ENCODE assay signal across 32 mouse cellular contexts in the genomic region with DNA sequence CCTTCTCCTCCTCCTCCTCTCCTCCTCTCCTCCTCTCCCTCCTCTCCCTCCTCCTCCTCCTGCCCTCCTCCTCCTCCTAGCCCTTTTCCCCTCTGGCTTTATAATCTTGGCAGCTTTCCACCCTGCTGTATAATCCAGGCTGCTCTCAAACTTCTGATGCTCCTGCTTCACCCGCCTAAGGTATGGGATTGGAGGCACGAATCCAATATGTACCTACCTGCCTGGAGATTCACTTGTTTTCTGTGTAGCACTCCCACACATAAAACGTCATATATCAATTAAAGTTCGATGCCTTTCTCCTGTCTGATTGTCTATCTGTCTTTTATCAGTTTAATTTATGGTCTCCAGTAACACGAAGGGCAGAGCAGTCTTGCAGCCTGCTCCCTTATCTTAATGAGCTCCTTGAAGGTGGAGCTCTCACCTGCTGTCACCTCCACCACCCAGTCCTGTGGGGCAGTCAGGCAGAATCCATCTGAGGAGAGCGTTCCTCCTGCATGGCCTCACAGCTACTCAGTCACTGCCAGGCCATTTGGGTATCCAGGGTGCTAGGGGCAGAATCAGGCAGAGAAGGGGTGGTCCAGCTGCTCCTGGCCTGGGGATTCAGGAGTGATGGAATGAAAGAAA. TPM values are rescaled to one million over a fixed set of nuclear protein-coding genes. Genes with fewer than 3 reads are reported as not detected.
DNase-seq lines count a peak whose midpoint lies in the region; ATAC-seq and TF ChIP-seq lines count a peak whose summit lies in the region.
"Had no signal": no experiment of that assay in that cellular context is flagged by ENCODE, and none has a peak within 500 bp of the region (broad histone marks: within the 10 kb centered on the region; RNA-seq: fewer than 3 reads in every experiment).

No protein-coding gene starts in this region.

- DNase-seq in forebrain, postnatal 0 days, result no peak
- peak; percentile 51 for DNase-seq in lung, embryonic 14.5 days
- no peak for DNase-seq in lung, postnatal 36 days
- no peak for DNase-seq in intestine, embryonic 14.5 days (ENCODE audit: low spot score)
- no peak for DNase-seq in thymus, postnatal 0 days (ENCODE audit: low spot score)
- DNase-seq: adrenal gland, adult 8-10 months; gastrocnemius, postnatal 25 days; heart, adult 2 months; heart, postnatal 14 days; kidney, postnatal 4 days; layer of hippocampus, postnatal 36 days; left cerebral cortex, postnatal 4 days; lung, adult 18-20 months; lung, postnatal 14 days; right cerebral cortex, postnatal 4 days; thymus, adult 18-20 months; thymus, postnatal 36 days had no signal

- no peak overlapping the region for H3K4me3 ChIP-seq in forebrain, embryonic 12.5 days (replicated peaks)
- no peak overlapping the region for H3K4me3 ChIP-seq in forebrain, postnatal 0 days (ENCODE audit: low read depth, low read length)
- H3K4me3 ChIP-seq in lung, embryonic 14.5 days (ENCODE audit: low read depth, low read length), result no peak overlapping the region
- H3K4me3 ChIP-seq in intestine, embryonic 14.5 days (ENCODE audit: low read depth, low read length), result no peak overlapping the region
- H3K4me3 ChIP-seq: heart, adult 2 months; hindbrain, embryonic 10.5 days; hindbrain, embryonic 15.5 days; kidney, embryonic 15.5 days; liver, embryonic 12.5 days had no signal

- no peak for ATAC-seq in forebrain, embryonic 12.5 days (ENCODE audit: low FRiP score)
- ATAC-seq in forebrain, postnatal 0 days, result no peak
- no peak for ATAC-seq in lung, embryonic 14.5 days (ENCODE audit: insufficient read depth)
- peak; percentile 76 for ATAC-seq in intestine, embryonic 14.5 days (replicated peaks; ENCODE audit: low FRiP score, low TSS enrichment, low read depth)
- ATAC-seq in megakaryocyte-erythroid progenitor cell, adult 5-6 weeks (replicated peaks; ENCODE audit: low FRiP score, low TSS enrichment, poor library complexity, severe bottlenecking), result peak; percentile 31; the same call in 1 of the 2 replicates
- ATAC-seq in granulocyte monocyte progenitor cell, adult 5-6 weeks (replicated peaks; ENCODE audit: poor library complexity, severe bottlenecking), result no peak
- ATAC-seq: inflammation-experienced regulatory T-cells, adult 6 months; liver, embryonic 12.5 days; midbrain, embryonic 16.5 days had no signal

- no peaks in the 10 kb centered on the region for H3K27me3 ChIP-seq in forebrain, embryonic 12.5 days
- no peaks in the 10 kb centered on the region for H3K27me3 ChIP-seq in forebrain, postnatal 0 days (ENCODE audit: insufficient read depth, low read length)
- no peaks in the 10 kb centered on the region for H3K27me3 ChIP-seq in lung, embryonic 14.5 days (ENCODE audit: insufficient read depth, low read length)
- H3K27me3 ChIP-seq in intestine, embryonic 14.5 days (replicated peaks; ENCODE audit: control insufficient read depth, insufficient read depth, low read length), result no peaks in the 10 kb centered on the region
- H3K27me3 ChIP-seq: hindbrain, embryonic 15.5 days; kidney, embryonic 15.5 days had no signal

- no peaks in the 10 kb centered on the region for H3K4me1 ChIP-seq in forebrain, embryonic 12.5 days
- H3K4me1 ChIP-seq in forebrain, postnatal 0 days (ENCODE audit: insufficient read depth), result no peaks in the 10 kb centered on the region
- H3K4me1 ChIP-seq in lung, embryonic 14.5 days (ENCODE audit: insufficient read depth), result 0 out of 2 replicates have a peak, but pooled peaks cover 3% of the 10 kb centered on the region
- peaks cover 5% of the 10 kb centered on the region; the same call in 1 of the 2 replicates for H3K4me1 ChIP-seq in intestine, embryonic 14.5 days (replicated peaks; ENCODE audit: control insufficient read depth, insufficient read depth, low read length)
- H3K4me1 ChIP-seq: hindbrain, embryonic 10.5 days; hindbrain, embryonic 15.5 days; liver, embryonic 12.5 days had no signal

- WGBS in forebrain, embryonic 12.5 days, result 76% methylated on average over 6 of the region's 6 CpGs
- WGBS in forebrain, postnatal 0 days, result 55% methylated on average over 6 of the region's 6 CpGs
- WGBS in lung, embryonic 14.5 days, result 19% methylated on average over 6 of the region's 6 CpGs
- WGBS in intestine, embryonic 14.5 days, result 17% methylated on average over 6 of the region's 6 CpGs

- H3K4me2 ChIP-seq in forebrain, embryonic 12.5 days, result no peak overlapping the region
- H3K4me2 ChIP-seq in forebrain, postnatal 0 days (ENCODE audit: low read depth), result no peak overlapping the region
- H3K4me2 ChIP-seq in lung, embryonic 14.5 days, result no peak overlapping the region
- no peak overlapping the region for H3K4me2 ChIP-seq in intestine, embryonic 14.5 days (ENCODE audit: low read length)
- H3K4me2 ChIP-seq: hindbrain, embryonic 15.5 days; kidney, embryonic 15.5 days; liver, embryonic 12.5 days had no signal

- H3K9ac ChIP-seq in forebrain, embryonic 12.5 days, result no peak overlapping the region
- H3K9ac ChIP-seq in forebrain, postnatal 0 days, result no peak overlapping the region
- no peak overlapping the region for H3K9ac ChIP-seq in lung, embryonic 14.5 days
- no peak overlapping the region for H3K9ac ChIP-seq in intestine, embryonic 14.5 days (ENCODE audit: low read length)
- H3K9ac ChIP-seq: hindbrain, embryonic 15.5 days; kidney, embryonic 15.5 days; liver, embryonic 12.5 days had no signal

- no peaks in the 10 kb centered on the region for H3K9me3 ChIP-seq in forebrain, embryonic 12.5 days
- no peaks in the 10 kb centered on the region for H3K9me3 ChIP-seq in forebrain, postnatal 0 days (ENCODE audit: low read length)
- no peaks in the 10 kb centered on the region for H3K9me3 ChIP-seq in lung, embryonic 14.5 days (ENCODE audit: low read depth, low read length)
- no peaks in the 10 kb centered on the region for H3K9me3 ChIP-seq in intestine, embryonic 14.5 days (ENCODE audit: control insufficient read depth, low read length)
- H3K9me3 ChIP-seq: G1E; hindbrain, embryonic 10.5 days; hindbrain, embryonic 15.5 days; kidney, embryonic 15.5 days; liver, embryonic 12.5 days had no signal

- peak overlapping the region; percentile 36; the same call in 1 of the 2 replicates for H3K27ac ChIP-seq in forebrain, embryonic 12.5 days
- H3K27ac ChIP-seq in forebrain, postnatal 0 days (ENCODE audit: low read depth, low read length), result no peak overlapping the region
- no peak overlapping the region for H3K27ac ChIP-seq in lung, embryonic 14.5 days (ENCODE audit: low read depth)
- H3K27ac ChIP-seq in intestine, embryonic 14.5 days (ENCODE audit: low read depth), result no peak overlapping the region
- H3K27ac ChIP-seq: heart, adult 2 months; hindbrain, embryonic 10.5 days; hindbrain, embryonic 15.5 days; kidney, embryonic 15.5 days; liver, embryonic 12.5 days had no signal

- no peaks in the 10 kb centered on the region for H3K36me3 ChIP-seq in forebrain, embryonic 12.5 days (replicated peaks)
- no peaks in the 10 kb centered on the region for H3K36me3 ChIP-seq in forebrain, postnatal 0 days (ENCODE audit: insufficient read depth)
- H3K36me3 ChIP-seq in lung, embryonic 14.5 days (ENCODE audit: insufficient read depth), result no peaks in the 10 kb centered on the region
- no peaks in the 10 kb centered on the region for H3K36me3 ChIP-seq in intestine, embryonic 14.5 days (ENCODE audit: control insufficient read depth, insufficient read depth, low read length)
- H3K36me3 ChIP-seq: G1E; hindbrain, embryonic 10.5 days; hindbrain, embryonic 15.5 days; kidney, embryonic 15.5 days; liver, embryonic 12.5 days had no signal

- TF ChIP-seq CTCF in forebrain, postnatal 0 days (IDR thresholded peaks at IDR 0.05; ENCODE audit: low read depth), result no peak
- TF ChIP-seq CTCF in lung, embryonic 14.5 days (IDR thresholded peaks at IDR 0.05; ENCODE audit: low read depth), result no peak

RNA-seq across cellular contexts. Expression of a gene that starts 33.3 kb away (rescaled TPM):
- 1.3 TPM in 2 replicates for polyA plus RNA-seq in forebrain, embryonic 12.5 days (2016; fragmentation: Nextera tagmentation; extraction: Ambion mirVana)
- total RNA-seq in forebrain, postnatal 0 days (2014; rRNA removed), result 0.08 TPM in 1 of 2 replicates, not detected in the other
- 0.21 and 0.31 TPM in 2 replicates for polyA plus RNA-seq in forebrain, postnatal 0 days (2015; fragmentation: Nextera tagmentation; extraction: Ambion mirVana)
- polyA plus RNA-seq in lung, embryonic 14.5 days (2014; fragmentation: Nextera tagmentation; extraction: Ambion mirVana), result 12.3 and 13.5 TPM in 2 replicates
- polyA plus RNA-seq in intestine, embryonic 14.5 days (2014; fragmentation: Nextera tagmentation; extraction: Ambion mirVana), result 160 and 169 TPM in 2 replicates
- not detected in 2 replicates for total RNA-seq in megakaryocyte-erythroid progenitor cell, adult 5-6 weeks (2014; fragmentation: Nextera tagmentation)
- not detected in 2 replicates for total RNA-seq in megakaryocyte-erythroid progenitor cell, adult 5-6 weeks (2017)
- not detected in 2 replicates for total RNA-seq in granulocyte monocyte progenitor cell, adult 5-6 weeks (2014; fragmentation: Nextera tagmentation)
- not detected in 2 replicates for total RNA-seq in granulocyte monocyte progenitor cell, adult 5-6 weeks (2017)
- 4.4 and 5.0 TPM in 2 replicates for polyA plus RNA-seq in thymus, postnatal 0 days (2015; fragmentation: Nextera tagmentation; extraction: Ambion mirVana)
- total RNA-seq: G1E; heart, adult 2 months; layer of hippocampus, postnatal 36 days; megakaryocyte, adult 5-6 weeks had no signal
- polyA plus RNA-seq: G1E; inflammation-experienced regulatory T-cells, adult 6 months had no signal

RNA-seq across cellular contexts. Expression of a gene that starts 57.6 kb away (rescaled TPM):
- not detected in 2 replicates for polyA plus RNA-seq in forebrain, embryonic 12.5 days (2016; fragmentation: Nextera tagmentation; extraction: Ambion mirVana)
- 5.9 and 11.2 TPM in 2 replicates for total RNA-seq in forebrain, postnatal 0 days (2014; rRNA removed)
- 5.3 and 7.6 TPM in 2 replicates for polyA plus RNA-seq in forebrain, postnatal 0 days (2015; fragmentation: Nextera tagmentation; extraction: Ambion mirVana)
- not detected in 2 replicates for polyA plus RNA-seq in lung, embryonic 14.5 days (2014; fragmentation: Nextera tagmentation; extraction: Ambion mirVana)
- 0.35 and 0.50 TPM in 2 replicates for polyA plus RNA-seq in intestine, embryonic 14.5 days (2014; fragmentation: Nextera tagmentation; extraction: Ambion mirVana)
- total RNA-seq in megakaryocyte-erythroid progenitor cell, adult 5-6 weeks (2014; fragmentation: Nextera tagmentation), result not detected in 2 replicates
- not detected in 2 replicates for total RNA-seq in megakaryocyte-erythroid progenitor cell, adult 5-6 weeks (2017)
- total RNA-seq in granulocyte monocyte progenitor cell, adult 5-6 weeks (2014; fragmentation: Nextera tagmentation), result not detected in 2 replicates
- total RNA-seq in granulocyte monocyte progenitor cell, adult 5-6 weeks (2017), result not detected in 2 replicates
- 0.09 and 0.13 TPM in 2 replicates for polyA plus RNA-seq in thymus, postnatal 0 days (2015; fragmentation: Nextera tagmentation; extraction: Ambion mirVana)
- total RNA-seq: megakaryocyte, adult 5-6 weeks; neutrophil, adult 5-6 weeks had no signal
- polyA plus RNA-seq: embryonic facial prominence, embryonic 11.5 days; G1E; heart, embryonic 14.5 days; hindbrain, embryonic 10.5 days; inflammation-experienced regulatory T-cells, adult 6 months; kidney, embryonic 15.5 days; liver, embryonic 12.5 days; neural tube, embryonic 11.5 days had no signal

RNA-seq across cellular contexts. Expression of a gene that starts 58.8 kb away (rescaled TPM):
- 93.0 and 97.7 TPM in 2 replicates for polyA plus RNA-seq in forebrain, embryonic 12.5 days (2016; fragmentation: Nextera tagmentation; extraction: Ambion mirVana)
- total RNA-seq in forebrain, postnatal 0 days (2014; rRNA removed), result 61.6 and 63.9 TPM in 2 replicates
- polyA plus RNA-seq in forebrain, postnatal 0 days (2015; fragmentation: Nextera tagmentation; extraction: Ambion mirVana), result 43.5 and 49.2 TPM in 2 replicates
- 96.6 and 99.2 TPM in 2 replicates for polyA plus RNA-seq in lung, embryonic 14.5 days (2014; fragmentation: Nextera tagmentation; extraction: Ambion mirVana)
- 129 and 132 TPM in 2 replicates for polyA plus RNA-seq in intestine, embryonic 14.5 days (2014; fragmentation: Nextera tagmentation; extraction: Ambion mirVana)
- total RNA-seq in megakaryocyte-erythroid progenitor cell, adult 5-6 weeks (2014; fragmentation: Nextera tagmentation), result 29.7 and 53.8 TPM in 2 replicates
- 19.1 and 22.6 TPM in 2 replicates for total RNA-seq in megakaryocyte-erythroid progenitor cell, adult 5-6 weeks (2017)
- 118 and 165 TPM in 2 replicates for total RNA-seq in granulocyte monocyte progenitor cell, adult 5-6 weeks (2014; fragmentation: Nextera tagmentation)
- 82.9 and 91.2 TPM in 2 replicates for total RNA-seq in granulocyte monocyte progenitor cell, adult 5-6 weeks (2017)
- 58.1 and 66.1 TPM in 2 replicates for polyA plus RNA-seq in thymus, postnatal 0 days (2015; fragmentation: Nextera tagmentation; extraction: Ambion mirVana)

Comparison
In these comparisons a context has a peak if more than half of its experiments do, and no peak if none do; other contexts are left out.
1. ATAC-seq: peak in intestine, embryonic 14.5 days (single experiment) and megakaryocyte-erythroid progenitor cell, adult 5-6 weeks (single experiment); none in forebrain, embryonic 12.5 days (single experiment), forebrain, postnatal 0 days (single experiment), lung, embryonic 14.5 days (single experiment) and granulocyte monocyte progenitor cell, adult 5-6 weeks (single experiment).
2. RNA of a gene that starts 33.3 kb away (polyA plus RNA-seq): 160 to 169 TPM in intestine, embryonic 14.5 days; 12.3 to 13.5 TPM in lung, embryonic 14.5 days, 4.4 to 5.0 TPM in thymus, postnatal 0 days, 1.3 TPM in forebrain, embryonic 12.5 days and 0.21 to 0.31 TPM in forebrain, postnatal 0 days; every median in the first group is over 10 times any median in the second.